Mouse (Mus musculus) limb, embryonic 14.5 days (tissue): Measurements from ENCODE around the gene Wwox. TPM values are rescaled to one million over a fixed set of nuclear protein-coding genes. Genes with fewer than 3 reads are reported as not detected.

Source experiments
- ATAC-seq: fragments of 200-750 bp; cut with Nextera tagmentation; 2 replicates; pipeline ENCODE4 v1.8.0; 2017; ENCODE audit warnings: low read depth, moderate number of reproducible peaks, moderate TSS enrichment; ENCODE audit not compliant: low FRiP score
- DNase-seq: peaks from one replicate; pipeline ENCODE4 v3.0.0-alpha.2; 2015; ENCODE audit warnings: low spot score
- H3K27ac ChIP-seq: fragments of 300-500 bp; sonication (generic); replicated peaks from 2 replicates; pipeline ENCODE4 v1.5.1; 2014; ENCODE audit warnings: low read depth, mild to moderate bottlenecking, low read length, moderate library complexity, mixed read lengths
- H3K27me3 ChIP-seq: fragments of 300-500 bp; sonication (generic); 2 replicates; pipeline ENCODE4 v1.6.1; 2014; ENCODE audit warnings: low read length, mixed read lengths; ENCODE audit not compliant: control insufficient read depth, insufficient read depth
- H3K36me3 ChIP-seq: fragments of 300-500 bp; sonication (generic); 2 replicates; pipeline ENCODE4 v1.6.1; 2014; ENCODE audit warnings: mild to moderate bottlenecking, low read length, moderate library complexity, mixed read lengths; ENCODE audit not compliant: control insufficient read depth, insufficient read depth
- H3K4me1 ChIP-seq: fragments of 300-500 bp; sonication (generic); 2 replicates; pipeline ENCODE4 v1.6.1; 2014; ENCODE audit warnings: antibody characterized with exemption, low read length, mixed read lengths; ENCODE audit not compliant: control insufficient read depth, insufficient read depth
- H3K4me2 ChIP-seq: fragments of 300-500 bp; sonication (generic); replicated peaks from 2 replicates; pipeline ENCODE4 v1.6.1; 2014; ENCODE audit warnings: low read depth, mild to moderate bottlenecking, low read length, moderate library complexity; ENCODE audit not compliant: severe bottlenecking
- H3K4me3 ChIP-seq: fragments of 300-500 bp; sonication (generic); replicated peaks from 2 replicates; pipeline ENCODE4 v1.5.1; 2014; ENCODE audit warnings: low read length
- H3K9ac ChIP-seq: fragments of 300-500 bp; sonication (generic); 2 replicates; pipeline ENCODE4 v1.6.1; 2014; ENCODE audit warnings: mild to moderate bottlenecking, low read depth, low read length, moderate library complexity; ENCODE audit not compliant: severe bottlenecking
- H3K9me3 ChIP-seq: fragments of 300-500 bp; sonication (generic); 2 replicates; pipeline ENCODE4 v1.6.1; 2016; ENCODE audit warnings: low read length; ENCODE audit not compliant: control insufficient read depth
- POLR2A ChIP-seq: fragments of 200-500 bp; IDR thresholded peaks from 2 replicates; pipeline ENCODE4 v1.8.0; 2012; ENCODE audit warnings: inconsistent platforms, mild to moderate bottlenecking, moderate library complexity, borderline replicate concordance; ENCODE audit not compliant: insufficient read depth, insufficient read length; ENCODE audit errors: extremely low read depth
- WGBS: fragments of 180-500 bp; shearing (Covaris S2); extraction: QIAGEN DNeasy Blood & Tissue Kit; methylation state at CpG from one replicate; pipeline ENCODE4 v1.1.7; 2014; 5-methylcytosine and 5-hydroxymethylcytosine counted together
- polyA plus RNA-seq, 2 experiments: library from polyadenylated mRNA; depleted of rRNA in 1 of 2; stranded (reverse) in 1 of 2; unstranded in 1 of 2; fragments of >200 nt; fragmentation: Nextera tagmentation in 1 of 2; extraction: Ambion mirVana in 1 of 2; gene quantifications; 2 replicates each; pipeline versions ENCODE4 v1.2.1 to v1.2.3; 2012 to 2014

Wwox gene
- polyA plus RNA-seq, 2 experiments: 8.6 to 9.4 TPM

GRCm38 (mm10) chr8:115150446-115151109 is 711.1 kb downstream of the Wwox start:
- Histone ChIP-seq H3K27ac (no peak overlapping the region), H3K9me3 (no peaks in the 10 kb centered on the region), H3K4me2 (no peak overlapping the region), H3K9ac (no peak overlapping the region), H3K27me3 (0 out of 2 replicates have a peak, but pooled peaks cover 15% of the 10 kb centered on the region), H3K4me3 (no peak overlapping the region), H3K36me3 (no peaks in the 10 kb centered on the region), H3K4me1 (no peaks in the 10 kb centered on the region; the same call in 1 of the 2 replicates)
- DNase-seq (no peak), ATAC-seq (no peak)
- WGBS: 46% methylated on average over 24 of the region's 24 CpGs
- no peak for TF ChIP-seq POLR2A

GRCm38 (mm10) chr8:115151416-115151815 is 712.0 kb downstream of the Wwox start:
- DNase-seq: no peak
- no peaks in the 10 kb centered on the region for H3K36me3 ChIP-seq
- no peak overlapping the region for H3K9ac ChIP-seq
- no peaks in the 10 kb centered on the region; the same call in 1 of the 2 replicates for H3K4me1 ChIP-seq
- no peak overlapping the region for H3K4me3 ChIP-seq
- ATAC-seq: no peak
- H3K4me2 ChIP-seq: no peak overlapping the region
- no peaks in the 10 kb centered on the region for H3K9me3 ChIP-seq
- TF ChIP-seq POLR2A: no peak
- no peak overlapping the region for H3K27ac ChIP-seq
- H3K27me3 ChIP-seq: 0 out of 2 replicates have a peak, but pooled peaks cover 15% of the 10 kb centered on the region
- WGBS: 7% methylated on average over 6 of the region's 6 CpGs

GRCm38 (mm10) chr8:115154096-115154495 is 714.6 kb downstream of the Wwox start:
- H3K9me3 ChIP-seq: no peaks in the 10 kb centered on the region
- peaks cover 8% of the 10 kb centered on the region for H3K4me1 ChIP-seq
- H3K27ac ChIP-seq: no peak overlapping the region
- no peaks in the 10 kb centered on the region for H3K36me3 ChIP-seq
- no peak for TF ChIP-seq POLR2A
- 0 out of 2 replicates have a peak overlapping the region, but pooled peaks have one; percentile 24 for H3K4me2 ChIP-seq
- ATAC-seq (no peak), DNase-seq (peak; percentile 20)
- 25% methylated on average over 10 of the region's 10 CpGs for WGBS
- no peak overlapping the region for H3K4me3 ChIP-seq
- H3K9ac ChIP-seq: no peak overlapping the region
- H3K27me3 ChIP-seq: 0 out of 2 replicates have a peak, but pooled peaks cover 23% of the 10 kb centered on the region

- no peaks in the 10 kb centered on the region for H3K9me3 ChIP-seq
- no peak overlapping the region for H3K9ac ChIP-seq
- WGBS: 82% methylated on average over 8 of the region's 8 CpGs
- DNase-seq: no peak
- no peak for TF ChIP-seq POLR2A
- no peak for ATAC-seq
- H3K27ac ChIP-seq: no peak overlapping the region
- no peak overlapping the region for H3K4me3 ChIP-seq
- no peaks in the 10 kb centered on the region for H3K36me3 ChIP-seq
- no peak overlapping the region for H3K4me2 ChIP-seq
- peaks cover 28% of the 10 kb centered on the region for H3K4me1 ChIP-seq
- H3K27me3 ChIP-seq: 0 out of 2 replicates have a peak, but pooled peaks cover 14% of the 10 kb centered on the region
Measured at GRCm38 (mm10) chr8:115156142-115156541, 716.7 kb downstream of the Wwox start.

GRCm38 (mm10) chr8:115157977-115158720 is 718.7 kb downstream of the Wwox start:
- no peak overlapping the region for H3K9ac ChIP-seq
- H3K4me3 ChIP-seq: no peak overlapping the region
- 47% methylated on average over 12 of the region's 12 CpGs for WGBS
- H3K4me2 ChIP-seq: no peak overlapping the region
- no peaks in the 10 kb centered on the region for H3K9me3 ChIP-seq
- H3K4me1 ChIP-seq: peaks cover 41% of the 10 kb centered on the region
- TF ChIP-seq POLR2A: no peak
- DNase-seq (no peak), ATAC-seq (peak; percentile 19; the same call in 1 of the 2 replicates)
- peaks cover 13% of the 10 kb centered on the region; the same call in 1 of the 2 replicates for H3K27me3 ChIP-seq
- H3K27ac ChIP-seq: no peak overlapping the region
- H3K36me3 ChIP-seq: no peaks in the 10 kb centered on the region
